Mouse (Mus musculus) neutrophil, adult 65 days (primary cell): ENCODE results near the gene Sspn. TPM values are rescaled to one million over a fixed set of nuclear protein-coding genes. Genes with fewer than 3 reads are reported as not detected.

ENCODE experiments used
- total RNA-seq: library from RNA; stranded (reverse); gene quantifications from 2 replicates; pipeline ENCODE4 v1.2.4, GENCODE M21; 2023

The Sspn gene
- total RNA-seq = not detected in 2 replicates

DNA sequence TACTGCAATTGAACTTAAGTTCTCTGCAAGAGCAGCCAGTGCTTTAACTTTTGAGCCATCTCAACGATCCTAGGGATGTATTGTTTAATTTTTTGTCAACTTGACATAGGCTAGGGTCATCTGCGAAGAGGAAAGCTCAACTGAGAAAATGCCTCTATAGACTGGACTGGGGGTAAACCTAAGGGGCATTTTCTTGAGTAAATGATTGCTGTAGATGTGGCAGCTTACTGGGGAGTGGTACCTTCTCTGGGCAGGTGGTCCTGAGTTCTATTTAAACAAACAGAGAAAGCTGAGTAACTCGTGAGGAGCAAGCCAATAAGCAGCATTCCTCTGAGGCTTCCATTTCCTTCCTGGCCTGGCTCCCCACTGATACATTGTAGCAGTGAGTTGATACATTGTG is at the start of gene Sspn:
Gene Sspn, plus strand, starts transcription at position 301 of the 400 bp plus-strand sequence.

Other genes with a start within 250 kb of the Sspn start
- gene Rassf8, start 184.9 kb upstream of the Sspn start, total RNA-seq = 7.9 and 8.1 TPM in 2 replicates
- 0.16 and 0.52 TPM in 2 replicates for gene Bhlhe41, start 66.1 kb upstream of the Sspn start, total RNA-seq